Mouse (Mus musculus) activated CD4-positive, CD25-positive, alpha-beta regulatory T cell (primary cell): ENCODE measurements around the gene Cnih3. TPM values are rescaled to one million over a fixed set of nuclear protein-coding genes. Genes with fewer than 3 reads are reported as not detected.

Experiments used
- polyA plus RNA-seq, 2 experiments: library from polyadenylated mRNA; unstranded; fragments of 100-300 nt; shearing (Covaris generic); gene quantifications; one replicate each; pipeline ENCODE4 v1.2.1; 2017

Cnih3 gene
- under 1 TPM in 1 of 2 experiments, not detected in 1; 0.50 TPM for polyA plus RNA-seq

DNA sequence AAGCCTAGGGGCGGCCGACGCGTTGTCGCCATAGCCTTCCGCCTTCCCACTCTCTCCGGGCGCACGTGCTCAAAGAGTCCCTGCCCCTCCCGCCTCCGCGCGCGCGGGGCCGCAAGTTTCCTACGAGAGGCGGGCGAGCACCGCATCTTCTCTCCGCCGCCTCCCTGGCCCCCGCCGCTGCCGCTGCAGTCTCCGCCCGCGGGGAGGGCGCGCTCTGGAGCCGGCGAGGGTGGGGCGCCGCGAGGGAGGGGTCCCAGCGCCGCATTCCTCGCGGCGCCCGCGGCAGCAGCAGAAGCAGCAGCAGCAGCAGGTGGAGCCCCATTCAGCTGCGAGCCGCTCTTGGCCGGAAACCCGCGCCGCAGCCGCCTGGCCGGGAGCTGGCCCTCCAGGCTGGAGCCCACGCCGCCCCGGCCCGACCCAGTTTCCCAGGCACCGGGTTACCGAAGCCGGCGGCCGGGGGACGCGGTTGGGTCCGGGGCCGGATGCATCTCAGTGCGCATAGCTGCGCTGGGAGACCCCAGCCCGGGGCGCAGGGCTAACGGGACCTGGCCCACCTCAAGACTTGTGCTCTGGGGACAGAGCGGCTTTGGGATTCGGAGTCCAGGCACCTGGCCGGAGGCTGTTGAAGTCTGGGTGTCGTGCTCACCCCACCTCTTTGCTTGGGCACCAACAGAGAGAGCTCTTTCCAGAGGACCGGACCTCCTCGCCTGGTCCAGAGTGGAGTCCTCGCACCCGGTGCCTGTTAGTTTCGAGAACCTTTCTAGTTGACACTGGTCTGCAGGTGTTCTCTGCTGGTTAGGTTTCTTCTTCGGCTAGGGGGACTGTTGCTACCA lies at the start of gene Cnih3:
Gene Cnih3 (plus strand): TSS at position 262 of the 833 bp plus-strand sequence.

Other genes starting within 250 kb of the Cnih3 start
- gene Nvl, start 208.4 kb upstream of the Cnih3 start, polyA plus RNA-seq = 10 to 100 TPM; 21.5 to 23.7 TPM
- 10 to 100 TPM; 76.6 to 82.4 TPM for gene Cnih4, start 207.9 kb upstream of the Cnih3 start, polyA plus RNA-seq
- gene Wdr26, start 140.6 kb upstream of the Cnih3 start, polyA plus RNA-seq = 10 to 100 TPM; 67.4 to 70.0 TPM
- under 1 TPM in 1 of 2 experiments, not detected in 1; 0.41 TPM for gene Ccdc121, start 158.8 kb downstream of the Cnih3 start, polyA plus RNA-seq
- 1 to 10 TPM; 1.6 to 2.6 TPM for gene Dnah14, start 223.9 kb downstream of the Cnih3 start, polyA plus RNA-seq